Mouse (Mus musculus): ENCODE measurements around the gene Whrn.

- no peak for TF ChIP-seq CTCF (IDR thresholded peaks at IDR 0.05; ENCODE audit: low read depth)
- no peak for TF ChIP-seq EP300 (optimal IDR thresholded peaks at IDR 0.05)
Measured at GRCm38 (mm10) chr4:63490146-63490545, 5.6 kb downstream of the Whrn start.
